In the genomic region with DNA sequence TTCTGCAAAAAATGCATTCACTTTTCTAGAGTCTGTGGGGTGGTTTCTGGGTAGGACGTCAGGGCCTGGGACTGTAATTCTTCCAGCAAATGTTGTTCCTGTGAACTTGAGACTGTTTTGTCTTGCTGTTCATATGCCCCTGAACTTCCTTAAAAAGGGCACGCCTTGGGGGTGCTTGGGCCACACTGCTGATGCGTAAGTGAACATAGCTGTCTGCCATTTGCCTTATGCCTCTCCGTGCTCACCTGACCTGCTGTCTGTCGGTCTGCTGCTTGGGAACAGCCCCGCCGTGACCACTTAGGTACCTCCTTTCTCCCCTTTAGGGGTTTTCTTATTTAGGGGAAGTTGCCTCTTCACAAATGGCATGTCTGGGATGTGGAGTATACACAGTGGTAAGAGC, we compare ENCODE assay signal across 28 mouse cellular contexts. TPM values are rescaled to one million over a fixed set of nuclear protein-coding genes. Genes with fewer than 3 reads are reported as not detected.
"Had no signal": no experiment of that assay in that cellular context is flagged by ENCODE, and none has a peak within 500 bp of the region (broad histone marks: within the 10 kb centered on the region; RNA-seq: fewer than 3 reads in every experiment).

No protein-coding gene starts in this region.

- H3K27me3 ChIP-seq: kidney, embryonic 15.5 days; liver, embryonic 13.5 days; midbrain, embryonic 13.5 days had no signal

- H3K27ac ChIP-seq: kidney, embryonic 15.5 days; liver, embryonic 13.5 days; midbrain, embryonic 10.5 days; midbrain, embryonic 13.5 days had no signal

- DNase-seq: kidney, adult 11 months; kidney, adult 8-10 months; kidney, postnatal 14 days; kidney, postnatal 4 days; liver, embryonic 13.5 days; lung, adult 2 months; lung, postnatal 14 days; lung, postnatal 4 days; thymus, adult 2 months; thymus, postnatal 14 days had no signal

- H3K4me1 ChIP-seq: liver, embryonic 13.5 days had no signal

- H3K36me3 ChIP-seq: liver, embryonic 13.5 days had no signal

- H3K4me3 ChIP-seq: kidney, embryonic 15.5 days; liver, embryonic 13.5 days; megakaryocyte, embryonic 14.5 days; midbrain, embryonic 10.5 days; midbrain, embryonic 13.5 days had no signal

- ATAC-seq: midbrain, embryonic 13.5 days; midbrain, embryonic 16.5 days had no signal

RNA-seq across cellular contexts. Expression of a gene that starts 24.2 kb away (rescaled TPM):
- total RNA-seq: layer of hippocampus, adult 18-20 months; left cerebral cortex, postnatal 10 days; left cerebral cortex, postnatal 36 days; liver, adult 2 months had no signal
- polyA plus RNA-seq: kidney, embryonic 15.5 days; limb, embryonic 11.5 days; limb, embryonic 14.5 days; liver, adult 2 months; liver, embryonic 13.5 days; liver, embryonic 16.5 days; lung, adult 2 months; lung, embryonic 16.5 days; midbrain, embryonic 10.5 days; midbrain, embryonic 13.5 days; midbrain, embryonic 16.5 days; neural tube, embryonic 11.5 days; neural tube, embryonic 14.5 days; small intestine, adult 2 months; thymus, adult 2 months had no signal

RNA-seq across cellular contexts. Expression of a gene that starts 54.7 kb away (rescaled TPM):
- total RNA-seq: layer of hippocampus, adult 18-20 months; layer of hippocampus, postnatal 14 days; left cerebral cortex, postnatal 10 days; left cerebral cortex, postnatal 36 days; liver, adult 2 months had no signal
- polyA plus RNA-seq: kidney, embryonic 15.5 days; limb, embryonic 11.5 days; limb, embryonic 14.5 days; liver, adult 2 months; liver, embryonic 13.5 days; liver, embryonic 16.5 days; lung, adult 2 months; lung, embryonic 16.5 days; midbrain, embryonic 10.5 days; midbrain, embryonic 13.5 days; midbrain, embryonic 16.5 days; neural tube, embryonic 11.5 days; neural tube, embryonic 14.5 days; small intestine, adult 2 months; stomach, embryonic 16.5 days; thymus, adult 2 months had no signal
